Mouse (Mus musculus): ENCODE results near the gene St6galnac6. TPM values are rescaled to one million over a fixed set of nuclear protein-coding genes. Genes with fewer than 3 reads are reported as not detected.

Gene St6galnac6
- polyA plus RNA-seq, 1 experiment from 2014 or later = 21.6 TPM

DNA sequence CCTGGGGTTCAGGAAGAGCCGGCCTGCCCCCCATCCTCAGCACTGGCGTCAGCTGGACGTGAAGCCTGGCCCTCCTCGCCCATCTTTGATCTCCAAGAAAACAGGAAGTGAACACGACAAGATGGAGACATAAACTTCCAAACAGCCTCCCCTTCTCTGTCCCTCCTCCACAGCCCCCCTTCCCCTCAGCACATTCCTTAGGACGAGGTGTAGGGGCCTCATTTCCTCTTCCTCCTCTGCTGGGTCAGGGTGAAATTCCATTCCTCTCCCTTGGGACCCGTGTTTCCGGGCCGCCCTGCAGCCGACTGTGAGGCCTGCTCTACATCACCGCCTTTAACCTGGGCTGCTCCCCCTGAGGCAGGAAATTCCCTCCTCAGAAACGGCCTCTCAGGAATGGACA, 56.3 kb downstream of the St6galnac6 start:
- no peak for ATAC-seq
- 85% methylated on average over 12 of the region's 12 CpGs for WGBS
- no peaks in the 10 kb centered on the region for H3K4me1 ChIP-seq (replicated peaks; ENCODE audit: control insufficient read depth, insufficient read depth, low read length)

DNA sequence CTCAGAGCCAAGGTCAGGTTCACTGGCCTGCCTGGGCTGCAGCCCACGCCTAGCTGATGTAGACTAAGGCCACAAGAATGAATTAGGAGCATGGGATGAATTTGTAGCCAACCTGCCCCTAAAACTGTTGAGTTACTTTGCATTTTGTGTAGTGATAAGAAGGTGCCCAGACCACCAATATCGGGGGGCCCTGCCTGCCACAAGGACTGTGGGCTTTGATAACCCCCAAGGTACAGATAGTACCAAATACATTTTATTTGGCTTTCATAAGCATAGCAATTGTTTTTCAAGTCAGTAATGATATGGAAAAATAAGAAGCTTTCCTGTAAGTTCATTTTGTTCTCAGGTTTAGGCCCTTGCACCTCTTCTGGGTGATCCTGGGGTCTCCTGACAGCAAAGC, 59.4 kb downstream of the St6galnac6 start:
- Histone ChIP-seq H3K27me3 (replicated peaks; ENCODE audit: control insufficient read depth, insufficient read depth, low read length) (no peaks in the 10 kb centered on the region), H3K4me1 (replicated peaks; ENCODE audit: control insufficient read depth, insufficient read depth, low read length) (no peaks in the 10 kb centered on the region), H3K4me3 (replicated peaks; ENCODE audit: low read length) (no peak overlapping the region), H3K27ac (ENCODE audit: low read length) (no peak overlapping the region), H3K9ac (replicated peaks; ENCODE audit: low read depth, low read length) (no peak overlapping the region), H3K9me3 (ENCODE audit: control insufficient read depth, low read length) (no peaks in the 10 kb centered on the region), H3K36me3 (ENCODE audit: control insufficient read depth, insufficient read depth) (no peaks in the 10 kb centered on the region), H3K4me2 (ENCODE audit: low read length) (no peak overlapping the region)
- 91% methylated on average over 2 of the region's 2 CpGs for WGBS
- no peak for ATAC-seq

More for the DNA sequence above, 56.3 kb downstream of the St6galnac6 start:
- Histone ChIP-seq H3K4me3 (replicated peaks; ENCODE audit: low read length) (no peak overlapping the region), H3K36me3 (ENCODE audit: control insufficient read depth, insufficient read depth) (no peaks in the 10 kb centered on the region), H3K9me3 (ENCODE audit: control insufficient read depth, low read length) (no peaks in the 10 kb centered on the region), H3K27ac (ENCODE audit: low read length) (no peak overlapping the region), H3K4me2 (ENCODE audit: low read length) (no peak overlapping the region), H3K9ac (replicated peaks; ENCODE audit: low read depth, low read length) (no peak overlapping the region), H3K27me3 (replicated peaks; ENCODE audit: control insufficient read depth, insufficient read depth, low read length) (no peaks in the 10 kb centered on the region)

GRCm38 (mm10) chr2:32661509-32662107, 62.1 kb downstream of the St6galnac6 start:
- ATAC-seq = no peak
- no peaks in the 10 kb centered on the region for H3K27me3 ChIP-seq (replicated peaks; ENCODE audit: control insufficient read depth, insufficient read depth, low read length)
- no peaks in the 10 kb centered on the region for H3K4me1 ChIP-seq (replicated peaks; ENCODE audit: control insufficient read depth, insufficient read depth, low read length)
- H3K9ac ChIP-seq (replicated peaks; ENCODE audit: low read depth, low read length) = no peak overlapping the region
- WGBS = 78% methylated on average over 7 of the region's 7 CpGs
- no peaks in the 10 kb centered on the region for H3K9me3 ChIP-seq (ENCODE audit: control insufficient read depth, low read length)
- no peaks in the 10 kb centered on the region for H3K36me3 ChIP-seq (ENCODE audit: control insufficient read depth, insufficient read depth)
- no peak overlapping the region for H3K4me2 ChIP-seq (ENCODE audit: low read length)
- H3K4me3 ChIP-seq (replicated peaks; ENCODE audit: low read length) = no peak overlapping the region
- no peak overlapping the region for H3K27ac ChIP-seq (ENCODE audit: low read length)

DNA sequence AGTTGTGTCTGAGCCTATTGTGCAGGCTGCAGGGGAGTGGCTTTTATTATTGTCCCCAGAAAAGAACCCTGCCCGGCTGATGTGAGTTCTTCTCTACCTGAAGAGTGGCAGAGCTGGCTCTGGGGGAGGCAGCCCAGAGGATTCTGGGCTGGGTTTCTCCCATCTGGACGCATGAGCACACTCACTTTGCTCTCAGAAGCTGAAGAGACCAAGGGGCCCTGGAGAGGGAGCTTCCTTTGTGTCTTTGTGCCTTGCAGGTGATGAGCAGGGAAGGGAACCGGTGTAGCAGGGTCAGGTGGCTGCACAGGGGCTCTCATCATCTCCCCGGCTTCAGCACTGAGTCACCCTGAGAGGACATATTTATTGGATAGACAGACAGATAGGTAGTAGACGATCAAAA, 62.8 kb downstream of the St6galnac6 start:
- no peak overlapping the region for H3K27ac ChIP-seq (ENCODE audit: low read length)
- no peak overlapping the region for H3K4me2 ChIP-seq (ENCODE audit: low read length)
- no peak overlapping the region for H3K4me3 ChIP-seq (replicated peaks; ENCODE audit: low read length)
- H3K4me1 ChIP-seq (replicated peaks; ENCODE audit: control insufficient read depth, insufficient read depth, low read length) = no peaks in the 10 kb centered on the region
- H3K27me3 ChIP-seq (replicated peaks; ENCODE audit: control insufficient read depth, insufficient read depth, low read length) = no peaks in the 10 kb centered on the region
- WGBS = 47% methylated on average over 5 of the region's 5 CpGs
- H3K9ac ChIP-seq (replicated peaks; ENCODE audit: low read depth, low read length) = no peak overlapping the region
- ATAC-seq = no peak
- H3K36me3 ChIP-seq (ENCODE audit: control insufficient read depth, insufficient read depth) = no peaks in the 10 kb centered on the region
- H3K9me3 ChIP-seq (ENCODE audit: control insufficient read depth, low read length) = no peaks in the 10 kb centered on the region

DNA sequence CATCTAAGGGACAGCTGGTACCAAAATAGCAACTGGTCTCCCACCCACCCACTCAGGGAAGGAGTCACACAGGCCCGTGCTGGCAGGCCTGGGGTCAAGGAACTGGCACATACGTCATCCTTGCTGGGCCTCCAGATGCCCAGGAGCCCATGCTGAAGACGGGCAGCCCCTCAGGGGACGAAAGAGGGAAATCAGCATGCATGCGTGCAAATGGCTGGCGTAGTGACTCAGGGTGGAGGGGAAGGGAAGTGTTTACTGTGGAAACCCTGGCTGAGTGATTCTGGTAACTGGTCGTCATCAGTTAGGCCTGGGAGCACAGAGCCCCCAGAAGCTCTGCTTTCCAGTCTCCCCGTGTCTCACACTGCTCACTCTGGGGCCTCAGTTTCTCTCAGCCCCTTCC, 65.8 kb downstream of the St6galnac6 start:
- Histone ChIP-seq H3K9ac (replicated peaks; ENCODE audit: low read depth, low read length) (no peak overlapping the region), H3K4me1 (replicated peaks; ENCODE audit: control insufficient read depth, insufficient read depth, low read length) (no peaks in the 10 kb centered on the region), H3K9me3 (ENCODE audit: control insufficient read depth, low read length) (no peaks in the 10 kb centered on the region), H3K36me3 (ENCODE audit: control insufficient read depth, insufficient read depth) (no peaks in the 10 kb centered on the region), H3K27ac (ENCODE audit: low read length) (no peak overlapping the region), H3K27me3 (replicated peaks; ENCODE audit: control insufficient read depth, insufficient read depth, low read length) (no peaks in the 10 kb centered on the region), H3K4me3 (replicated peaks; ENCODE audit: low read length) (no peak overlapping the region), H3K4me2 (ENCODE audit: low read length) (no peak overlapping the region)
- no peak for ATAC-seq
- 84% methylated on average over 8 of the region's 8 CpGs for WGBS

DNA sequence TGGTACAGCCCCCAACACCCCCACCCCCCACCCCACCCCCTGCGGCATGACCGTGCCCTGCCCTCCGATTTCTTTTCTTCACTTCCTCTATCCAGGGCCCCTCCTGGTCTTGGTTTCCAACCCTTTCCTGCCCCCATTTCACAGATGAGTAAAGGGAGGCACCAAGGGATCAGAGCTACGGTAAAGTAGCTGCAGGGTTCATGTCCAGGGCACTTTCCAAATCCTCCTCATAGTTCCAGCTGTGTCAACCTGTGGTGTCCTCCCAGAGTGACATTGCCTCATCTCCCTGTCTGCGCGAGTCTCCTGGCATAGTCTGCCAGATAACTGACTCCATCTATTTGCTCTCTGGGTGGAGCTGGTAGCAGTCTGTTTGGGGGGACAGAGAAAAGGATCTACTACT, 66.3 kb downstream of the St6galnac6 start:
- no peak overlapping the region for H3K4me2 ChIP-seq (ENCODE audit: low read length)
- no peaks in the 10 kb centered on the region for H3K4me1 ChIP-seq (replicated peaks; ENCODE audit: control insufficient read depth, insufficient read depth, low read length)
- H3K27ac ChIP-seq (ENCODE audit: low read length) = no peak overlapping the region
- H3K9ac ChIP-seq (replicated peaks; ENCODE audit: low read depth, low read length) = no peak overlapping the region
- WGBS = 88% methylated on average over 6 of the region's 6 CpGs
- no peak for ATAC-seq
- H3K36me3 ChIP-seq (ENCODE audit: control insufficient read depth, insufficient read depth) = no peaks in the 10 kb centered on the region
- H3K4me3 ChIP-seq (replicated peaks; ENCODE audit: low read length) = no peak overlapping the region
- no peaks in the 10 kb centered on the region for H3K9me3 ChIP-seq (ENCODE audit: control insufficient read depth, low read length)
- H3K27me3 ChIP-seq (replicated peaks; ENCODE audit: control insufficient read depth, insufficient read depth, low read length) = no peaks in the 10 kb centered on the region

DNA sequence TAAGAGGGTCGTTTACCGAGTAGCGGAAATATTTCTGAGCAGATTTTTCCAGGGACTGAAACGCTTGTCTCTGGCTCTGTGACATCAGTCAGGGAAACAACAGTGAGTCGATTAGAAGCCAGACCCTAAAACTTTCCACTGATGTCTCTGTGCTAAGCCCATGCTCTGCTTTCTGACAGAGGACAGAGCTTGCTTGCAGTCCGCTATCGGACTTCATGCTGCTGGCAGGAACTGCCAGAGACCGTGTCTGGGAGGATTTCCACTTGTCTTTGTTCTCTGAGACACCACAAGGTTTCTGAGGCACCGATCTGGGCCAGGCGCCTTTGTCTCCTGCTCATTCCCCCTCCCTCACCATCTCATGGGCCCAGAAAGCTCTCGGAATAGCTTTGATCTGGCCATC, 68.3 kb downstream of the St6galnac6 start:
- H3K27me3 ChIP-seq (replicated peaks; ENCODE audit: control insufficient read depth, insufficient read depth, low read length) = no peaks in the 10 kb centered on the region
- H3K4me2 ChIP-seq (ENCODE audit: low read length) = no peak overlapping the region
- no peaks in the 10 kb centered on the region for H3K9me3 ChIP-seq (ENCODE audit: control insufficient read depth, low read length)
- H3K9ac ChIP-seq (replicated peaks; ENCODE audit: low read depth, low read length) = no peak overlapping the region
- H3K27ac ChIP-seq (ENCODE audit: low read length) = no peak overlapping the region
- no peaks in the 10 kb centered on the region for H3K36me3 ChIP-seq (ENCODE audit: control insufficient read depth, insufficient read depth)
- 21% methylated on average over 11 of the region's 11 CpGs for WGBS
- no peaks in the 10 kb centered on the region for H3K4me1 ChIP-seq (replicated peaks; ENCODE audit: control insufficient read depth, insufficient read depth, low read length)
- no peak overlapping the region for H3K4me3 ChIP-seq (replicated peaks; ENCODE audit: low read length)
- ATAC-seq = no peak

GRCm38 (mm10) chr2:32668176-32668575, 68.7 kb downstream of the St6galnac6 start:
- Histone ChIP-seq H3K4me1 (replicated peaks; ENCODE audit: control insufficient read depth, insufficient read depth, low read length) (no peaks in the 10 kb centered on the region), H3K9me3 (ENCODE audit: control insufficient read depth, low read length) (no peaks in the 10 kb centered on the region), H3K27ac (ENCODE audit: low read length) (no peak overlapping the region), H3K36me3 (ENCODE audit: control insufficient read depth, insufficient read depth) (no peaks in the 10 kb centered on the region), H3K9ac (replicated peaks; ENCODE audit: low read depth, low read length) (no peak overlapping the region), H3K4me3 (replicated peaks; ENCODE audit: low read length) (no peak overlapping the region), H3K27me3 (replicated peaks; ENCODE audit: control insufficient read depth, insufficient read depth, low read length) (no peaks in the 10 kb centered on the region), H3K4me2 (ENCODE audit: low read length) (no peak overlapping the region)
- 70% methylated on average over 7 of the region's 7 CpGs for WGBS
- ATAC-seq = no peak

- no peak for ATAC-seq
- Histone ChIP-seq H3K9ac (replicated peaks; ENCODE audit: low read depth, low read length) (no peak overlapping the region), H3K4me1 (replicated peaks; ENCODE audit: control insufficient read depth, insufficient read depth, low read length) (no peaks in the 10 kb centered on the region), H3K27ac (ENCODE audit: low read length) (no peak overlapping the region), H3K27me3 (replicated peaks; ENCODE audit: control insufficient read depth, insufficient read depth, low read length) (no peaks in the 10 kb centered on the region), H3K9me3 (ENCODE audit: control insufficient read depth, low read length) (no peaks in the 10 kb centered on the region), H3K36me3 (ENCODE audit: control insufficient read depth, insufficient read depth) (no peaks in the 10 kb centered on the region), H3K4me2 (ENCODE audit: low read length) (no peak overlapping the region), H3K4me3 (replicated peaks; ENCODE audit: low read length) (no peak overlapping the region)
- 88% methylated on average over 3 of the region's 3 CpGs for WGBS
These were observed 70.4 kb downstream of the St6galnac6 start for GRCm38 (mm10) chr2:32669876-32670275.

All from forebrain, embryonic 16.5 days (tissue).